Mouse (Mus musculus) spleen, postnatal 36 days (tissue): ENCODE results near the gene Spint4.

ENCODE experiments used
- DNase-seq, 2 experiments: peaks; one replicate each; pipeline ENCODE4 v3.0.0; 2022; ENCODE audit warnings: low spot score in 2 of 2, mixed read lengths in 1 of 2

Gene Spint4

DNA sequence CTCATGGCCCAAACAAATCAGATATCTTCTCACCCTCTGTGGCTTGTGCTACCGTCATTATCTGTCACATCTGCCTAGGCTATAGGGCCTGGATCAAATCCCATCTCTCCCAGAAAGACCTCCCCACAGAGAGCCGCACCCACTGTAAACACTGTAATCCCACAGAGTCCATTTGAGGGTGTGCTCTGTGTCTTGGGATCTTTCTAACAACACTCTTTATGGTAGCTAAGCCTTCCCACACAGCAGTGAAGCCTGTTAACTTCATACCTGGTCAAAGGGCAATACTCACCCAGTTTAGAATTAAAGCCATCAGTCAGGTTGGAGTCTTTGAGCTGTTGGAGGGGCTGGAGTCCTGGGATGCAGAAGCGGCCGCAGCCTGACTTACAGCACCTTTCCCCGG, 33.4 kb downstream of the Spint4 start:
- DNase-seq, result no peak

DNA sequence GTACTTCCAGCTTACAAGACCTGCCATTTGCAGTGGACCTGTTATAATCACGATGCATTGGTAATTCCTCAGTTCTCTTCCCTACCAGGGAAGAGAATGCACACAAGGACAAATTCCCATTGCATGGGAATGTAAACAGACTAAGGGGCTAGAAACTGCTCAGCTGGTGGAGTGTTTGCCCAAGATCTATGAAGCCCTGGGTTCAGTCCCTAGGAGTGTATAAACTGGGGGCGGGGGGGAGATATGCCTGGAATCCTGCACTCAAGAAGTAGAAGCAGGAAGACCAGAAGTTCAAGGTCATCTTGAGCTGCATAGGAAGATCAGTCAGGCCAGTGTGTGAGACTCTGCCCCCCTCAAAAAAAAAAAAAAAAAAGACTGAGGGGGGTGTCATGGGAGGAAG, 35.0 kb downstream of the Spint4 start:
- no peak for DNase-seq

DNA sequence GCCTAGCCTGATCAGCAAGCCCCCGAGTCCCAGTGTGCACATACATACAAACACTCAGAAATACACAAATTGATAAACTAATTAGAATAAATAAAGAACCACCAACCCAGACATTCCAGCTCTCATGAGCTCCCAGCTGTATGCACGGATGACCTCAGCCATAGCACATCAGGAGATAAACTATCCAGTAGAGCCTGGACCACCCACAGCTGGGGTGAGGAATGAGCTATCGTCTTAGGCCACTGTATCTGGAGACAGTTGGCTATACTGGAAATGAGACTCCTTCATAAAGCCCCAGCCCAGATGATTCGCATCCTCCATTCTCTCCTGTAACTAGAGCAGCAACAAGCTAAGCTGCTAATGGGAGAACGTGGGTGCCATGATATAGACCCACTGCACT, 36.5 kb downstream of the Spint4 start:
- DNase-seq, result no peak

DNA sequence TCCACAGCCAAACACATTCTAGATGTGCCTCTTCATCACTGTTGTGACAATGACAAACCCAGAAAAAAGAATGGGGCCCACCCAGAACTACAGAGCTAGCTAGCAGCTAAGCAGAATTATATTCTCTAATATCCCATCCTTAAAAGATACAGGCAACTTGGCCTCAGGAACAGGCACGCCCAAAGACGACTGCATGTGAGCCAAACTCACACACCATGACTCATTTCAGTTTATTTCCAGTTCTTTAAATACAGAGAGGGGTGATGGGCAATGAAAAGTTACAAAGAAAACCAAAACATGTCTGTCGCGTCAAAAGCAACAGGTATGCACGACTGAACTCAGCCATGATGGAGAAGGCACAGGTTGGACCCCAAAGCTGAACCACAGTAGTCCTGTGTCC, 37.1 kb downstream of the Spint4 start:
- DNase-seq, result no peak

DNA sequence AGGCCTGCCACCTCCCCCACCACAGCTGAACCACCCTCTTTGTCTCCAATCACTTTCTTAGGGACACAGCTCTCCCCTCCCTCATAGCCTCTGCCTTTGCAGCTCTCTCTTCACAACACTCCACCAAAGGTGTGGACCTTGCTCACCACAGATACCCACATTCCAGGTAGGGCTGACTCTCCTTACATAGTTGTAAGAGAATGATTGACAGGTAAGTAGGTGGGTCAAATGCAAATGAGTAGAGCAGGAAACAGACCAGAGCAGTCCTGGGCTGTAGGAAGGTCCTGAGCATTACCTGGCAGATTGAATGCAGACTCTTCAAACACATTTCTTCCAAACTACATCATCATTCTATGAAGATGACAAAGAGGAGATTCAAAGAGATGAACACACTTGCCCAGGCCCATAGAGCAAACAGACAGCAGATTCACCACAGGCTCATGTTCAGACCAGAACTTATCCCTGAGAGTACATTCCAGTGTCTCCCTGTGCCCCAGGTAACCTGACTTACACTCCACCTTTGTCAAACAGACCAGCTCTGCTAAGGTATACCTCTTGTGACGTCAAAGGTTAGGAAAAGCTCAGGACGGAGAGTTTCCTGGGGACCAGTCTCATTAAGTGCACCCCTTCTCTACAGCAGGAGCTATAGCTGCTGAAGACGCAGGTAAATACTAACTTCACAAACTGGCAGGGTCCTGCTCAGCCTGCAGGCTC, 39.2 kb downstream of the Spint4 start:
- no peak for DNase-seq

DNA sequence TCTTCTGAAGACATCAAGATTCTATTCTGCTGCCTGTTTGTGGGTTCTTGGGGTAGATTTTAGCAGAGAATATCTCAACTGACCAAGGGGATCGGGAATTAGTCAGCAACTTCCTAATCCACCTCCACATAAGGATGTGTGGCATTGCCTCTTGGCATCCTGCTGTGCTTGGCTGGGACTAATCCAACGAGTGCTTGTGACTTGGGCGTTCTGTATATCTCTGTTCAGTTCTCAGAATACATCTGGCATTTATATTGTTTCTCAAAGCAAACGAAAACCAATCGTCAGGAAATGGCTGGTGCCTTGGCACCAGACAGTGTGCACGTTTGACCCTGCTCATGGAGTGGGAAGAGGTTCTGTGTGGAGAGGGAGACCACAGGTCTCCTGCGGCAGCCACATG, 41.6 kb downstream of the Spint4 start:
- DNase-seq, result no peak

- DNase-seq, result no peak
These were observed 46.7 kb downstream of the Spint4 start for GRCm38 (mm10) chr2:164744987-164745386.

- peak; percentile 90 to 93 for DNase-seq
These were observed 47.7 kb downstream of the Spint4 start, which contains the start of the genes Wfdc3 and Dnttip1 for GRCm38 (mm10) chr2:164745843-164746479. Gene Wfdc3 (minus strand): TSS chr2:164745931. Gene Dnttip1 (plus strand): TSS chr2:164745983.

- no peak for DNase-seq
These were observed 48.4 kb downstream of the Spint4 start for GRCm38 (mm10) chr2:164746693-164747092.

DNA sequence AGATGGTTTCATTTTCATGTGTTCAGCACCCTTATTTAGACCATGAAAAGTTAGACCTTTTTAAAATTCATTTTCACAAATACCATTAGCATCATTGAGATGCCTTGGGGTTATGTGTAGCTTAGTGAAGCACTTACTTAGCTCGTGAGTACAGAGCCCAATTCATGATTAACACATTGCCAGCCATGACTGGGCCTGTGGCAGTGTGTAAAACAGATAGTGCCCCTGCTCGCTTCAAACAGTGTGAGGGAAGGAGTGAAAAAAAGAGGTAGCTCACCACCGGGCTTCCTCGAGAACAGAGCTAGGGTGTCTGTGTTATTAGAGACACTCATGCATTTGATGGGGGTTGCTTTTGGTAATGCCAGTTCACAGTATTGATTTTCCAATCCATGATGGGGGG, 49.9 kb downstream of the Spint4 start:
- DNase-seq, result no peak

DNA sequence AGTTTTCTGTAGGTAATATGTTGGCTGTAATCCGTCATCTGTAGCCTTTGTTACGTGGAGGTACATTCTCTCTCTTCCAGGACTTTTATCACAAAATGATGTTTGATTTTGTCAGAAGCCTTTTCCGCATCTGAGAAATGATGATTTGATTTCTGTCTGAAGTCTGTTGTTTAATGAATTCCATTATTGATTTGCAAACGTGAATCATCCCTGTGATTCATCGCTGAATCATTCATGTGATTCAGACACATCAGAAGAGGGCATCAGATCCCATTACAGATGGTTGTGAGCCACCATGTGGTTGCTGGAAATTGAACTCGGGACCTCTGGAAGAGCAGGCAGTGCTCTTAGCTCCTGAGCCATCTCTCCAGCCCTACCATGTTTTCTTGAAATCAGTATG, 50.7 kb downstream of the Spint4 start:
- no peak for DNase-seq
